Mouse (Mus musculus) kidney, adult 2 months (tissue): ENCODE measurements around the gene Akap8.

Experiments used
- CTCF ChIP-seq: fragments of 200-500 bp; conservative IDR thresholded peaks from 2 replicates; pipeline ENCODE4 v1.5.1; 2011; ENCODE audit warnings: low read depth, mild to moderate bottlenecking, control low read depth, low read length, moderate library complexity, mixed read lengths; ENCODE audit not compliant: insufficient read depth, insufficient read length
- POLR2A ChIP-seq: fragments of 200-500 bp; IDR thresholded peaks from one replicate; pipeline ENCODE4 v1.6.1; 2011; ENCODE audit warnings: low read depth, low read length, control low read depth

GRCm38 (mm10) chr17:32356766-32357760 lies 36.0 kb upstream of the Akap8 start:
- TF ChIP-seq CTCF (no peak), POLR2A (no peak)
